ENCODE assay signal across 25 mouse cellular contexts in genomic region chr2:154869954-154870641, GRCm38 (mm10). TPM values are rescaled to one million over a fixed set of nuclear protein-coding genes. Genes with fewer than 3 reads are reported as not detected.
DNase-seq lines count a peak whose midpoint lies in the region; ATAC-seq and TF ChIP-seq lines count a peak whose summit lies in the region.
"Had no signal": no experiment of that assay in that cellular context is flagged by ENCODE, and none has a peak within 500 bp of the region (broad histone marks: within the 10 kb centered on the region; RNA-seq: fewer than 3 reads in every experiment).

No protein-coding gene starts in this region.

- no peak overlapping the region for H3K4me3 ChIP-seq in gastrocnemius, adult 2 months
- H3K4me3 ChIP-seq in MEL (ENCODE audit: control insufficient read depth in 1 of 2, insufficient read depth in 1 of 2, low read depth in 2 of 2, low read length in 2 of 2): no peak overlapping the region
- no peak overlapping the region for H3K4me3 ChIP-seq in embryonic fibroblast, embryonic 13.5 days (ENCODE audit: insufficient read depth, low read length)
- no peak overlapping the region for H3K4me3 ChIP-seq in hindbrain, postnatal 0 days (ENCODE audit: low read length)
- H3K4me3 ChIP-seq: embryonic facial prominence, embryonic 13.5 days; embryonic facial prominence, embryonic 15.5 days; forebrain, embryonic 13.5 days; forebrain, embryonic 15.5 days had no signal

- no peaks in the 10 kb centered on the region for H3K27me3 ChIP-seq in MEL (ENCODE audit: control insufficient read depth in 1 of 2, insufficient read depth in 2 of 2, low read length in 2 of 2)
- no peaks in the 10 kb centered on the region for H3K27me3 ChIP-seq in hindbrain, postnatal 0 days (ENCODE audit: insufficient read depth, low read length)
- H3K27me3 ChIP-seq: embryonic facial prominence, embryonic 13.5 days; embryonic facial prominence, embryonic 15.5 days; forebrain, embryonic 13.5 days; forebrain, embryonic 15.5 days had no signal

- TF ChIP-seq RAD21 in MEL (IDR thresholded peaks at IDR 0.05; ENCODE audit: low read depth, low read length): no peak

- TF ChIP-seq EP300 in MEL (IDR thresholded peaks at IDR 0.05; ENCODE audit: low read depth in 1 of 2, low read length in 2 of 2): no peak

- no peak for ATAC-seq in hindbrain, postnatal 0 days
- ATAC-seq: activated CD4-positive, CD25-positive, alpha-beta regulatory T cell, adult 4 months; CD4-positive, CD25-positive, alpha-beta regulatory T cell, adult 4 months; forebrain, embryonic 13.5 days; forebrain, embryonic 15.5 days; forebrain, postnatal 0 days had no signal

- peak overlapping the region; percentile 38 for H3K27ac ChIP-seq in gastrocnemius, adult 2 months
- no peak overlapping the region for H3K27ac ChIP-seq in MEL (ENCODE audit: control insufficient read depth, low read depth, low read length)
- peak overlapping the region; percentile 45; the same call in 1 of the 2 replicates for H3K27ac ChIP-seq in embryonic fibroblast, embryonic 13.5 days (ENCODE audit: insufficient read depth, low read length)
- H3K27ac ChIP-seq in hindbrain, postnatal 0 days: no peak overlapping the region
- H3K27ac ChIP-seq: embryonic facial prominence, embryonic 13.5 days; embryonic facial prominence, embryonic 15.5 days; forebrain, embryonic 13.5 days; forebrain, embryonic 15.5 days had no signal

- no peaks in the 10 kb centered on the region for H3K79me2 ChIP-seq in MEL (ENCODE audit: control insufficient read depth, insufficient read depth, low read length, poor library complexity)

- no peak for DNase-seq in gastrocnemius, adult 2 months
- no peak for DNase-seq in gastrocnemius, adult 18-20 months (ENCODE audit: low spot score)
- DNase-seq in MEL (ENCODE audit: low read depth, low spot score): peak; percentile 38
- DNase-seq in hindbrain, postnatal 0 days (ENCODE audit: low spot score): no peak
- no peak for DNase-seq in testis, postnatal 14 days (ENCODE audit: low spot score)
- DNase-seq in adrenal gland, postnatal 36 days: no peak
- DNase-seq: adrenal gland, adult 8-10 months; adrenal gland, postnatal 14 days; B cell, adult 2 months; cerebellum, adult 11 months; cerebellum, adult 18-20 months; cerebellum, adult 8-10 months; cerebellum, adult 9-11 months; cerebellum, postnatal 14 days; cerebellum, postnatal 36 days; embryo, embryonic 11 days; forebrain, postnatal 0 days had no signal

- no peaks in the 10 kb centered on the region for H3K4me1 ChIP-seq in MEL (ENCODE audit: control insufficient read depth in 1 of 2, insufficient read depth in 2 of 2, low read length in 2 of 2)
- no peaks in the 10 kb centered on the region for H3K4me1 ChIP-seq in embryonic fibroblast, embryonic 13.5 days (ENCODE audit: control insufficient read depth, insufficient read depth, low read length)
- no peaks in the 10 kb centered on the region for H3K4me1 ChIP-seq in hindbrain, postnatal 0 days (ENCODE audit: insufficient read depth, low read length)
- H3K4me1 ChIP-seq: embryonic facial prominence, embryonic 13.5 days; embryonic facial prominence, embryonic 15.5 days; forebrain, embryonic 13.5 days; forebrain, embryonic 15.5 days had no signal

- peaks cover 0 to 29% of the 10 kb centered on the region in 2 experiments; a peak in 2 of 4 replicates for H3K36me3 ChIP-seq in MEL (ENCODE audit: control insufficient read depth in 1 of 2, insufficient read depth in 2 of 2, low read length in 2 of 2)
- peaks cover 54% of the 10 kb centered on the region for H3K36me3 ChIP-seq in hindbrain, postnatal 0 days (ENCODE audit: insufficient read depth, low read length)

- no peak overlapping the region for H3K9ac ChIP-seq in MEL (ENCODE audit: control insufficient read depth, low read depth, low read length, poor library complexity, severe bottlenecking)
- no peak overlapping the region for H3K9ac ChIP-seq in hindbrain, postnatal 0 days (replicated peaks; ENCODE audit: low read length)
- H3K9ac ChIP-seq: embryonic facial prominence, embryonic 13.5 days; embryonic facial prominence, embryonic 15.5 days; forebrain, embryonic 13.5 days; forebrain, embryonic 15.5 days; forebrain, postnatal 0 days had no signal

- H3K9me3 ChIP-seq in MEL (replicated peaks; ENCODE audit: insufficient read depth, low read length): no peaks in the 10 kb centered on the region
- no peaks in the 10 kb centered on the region for H3K9me3 ChIP-seq in hindbrain, postnatal 0 days (ENCODE audit: low read length)
- H3K9me3 ChIP-seq: embryonic facial prominence, embryonic 13.5 days; embryonic facial prominence, embryonic 15.5 days; forebrain, embryonic 13.5 days; forebrain, embryonic 15.5 days; G1E had no signal

- TF ChIP-seq CTCF in gastrocnemius, adult 2 months (IDR thresholded peaks at IDR 0.05): no peak
- TF ChIP-seq CTCF in MEL (IDR thresholded peaks at IDR 0.05 in 2 of 3, conservative IDR thresholded peaks at IDR 0.05 in 1 of 3; ENCODE audit: control insufficient read depth in 1 of 3, insufficient read depth in 1 of 3, low read depth in 2 of 3, low read length in 3 of 3, poor library complexity in 1 of 3, severe bottlenecking in 1 of 3): no peak
- TF ChIP-seq CTCF in embryonic fibroblast, embryonic 13.5 days (IDR thresholded peaks at IDR 0.05; ENCODE audit: borderline replicate concordance, insufficient read depth, low read length): no peak
- no peak for TF ChIP-seq CTCF in hindbrain, postnatal 0 days (IDR thresholded peaks at IDR 0.05; ENCODE audit: low read depth)

- no peak overlapping the region for H3K4me2 ChIP-seq in hindbrain, postnatal 0 days (ENCODE audit: low read depth, low read length)
- H3K4me2 ChIP-seq: embryonic facial prominence, embryonic 13.5 days; embryonic facial prominence, embryonic 15.5 days; forebrain, embryonic 13.5 days; forebrain, embryonic 15.5 days had no signal

- intact Hi-C loops in gastrocnemius, adult 2 months (cut with DNase I): no loop called here

- TF ChIP-seq POLR2A in MEL (IDR thresholded peaks at IDR 0.05; ENCODE audit: control insufficient read depth in 1 of 2, insufficient read depth in 1 of 2, low read depth in 1 of 2, low read length in 2 of 2, poor library complexity in 1 of 2): peak in 1 of 2 experiments; percentile 22; a peak in 1 of 4 replicates
- TF ChIP-seq POLR2A in embryonic fibroblast, embryonic 13.5 days (IDR thresholded peaks at IDR 0.05; ENCODE audit: low read depth, low read length): no peak

TF ChIP-seq in MEL, 35 proteins besides CTCF, POLR2A, EP300 and RAD21:
- TF ChIP-seq MAFK (IDR thresholded peaks at IDR 0.05; ENCODE audit: borderline replicate concordance, low read depth, low read length): no peak
- TF ChIP-seq MXI1 (IDR thresholded peaks at IDR 0.05; ENCODE audit: low read depth, low read length): no peak
- peak; percentile 97 for TF ChIP-seq POLR2AphosphoS2 (IDR thresholded peaks at IDR 0.05; ENCODE audit: low read length)
- TF ChIP-seq TCF12 (IDR thresholded peaks at IDR 0.05; ENCODE audit: low read depth, low read length): no peak
- no peak for TF ChIP-seq MYB (IDR thresholded peaks at IDR 0.05; ENCODE audit: low read depth, low read length)
- no peak for TF ChIP-seq GATA1 (IDR thresholded peaks at IDR 0.05; ENCODE audit: low read depth, low read length)
- no peak; the same call in 1 of the 2 replicates for TF ChIP-seq SMC3 (IDR thresholded peaks at IDR 0.05; ENCODE audit: low read depth, low read length)
- no peak for TF ChIP-seq E2F4 (IDR thresholded peaks at IDR 0.05; ENCODE audit: borderline replicate concordance, low read depth, low read length)
- TF ChIP-seq MAZ (IDR thresholded peaks at IDR 0.05; ENCODE audit: low read depth, low read length): no peak
- TF ChIP-seq ZMIZ1 (IDR thresholded peaks at IDR 0.05; ENCODE audit: low read depth, low read length): peak; percentile 84; the same call in 1 of the 2 replicates
- no peak for TF ChIP-seq USF2 (IDR thresholded peaks at IDR 0.05; ENCODE audit: borderline replicate concordance in 1 of 2, insufficient read depth in 1 of 2, low read depth in 1 of 2, low read length in 2 of 2)
- TF ChIP-seq CHD1 (IDR thresholded peaks at IDR 0.05; ENCODE audit: low read depth, low read length): no peak

RNA-seq across cellular contexts. Expression of gene Eif2s2, which starts 22.6 kb away (rescaled TPM):
- 100 to 1,000 TPM; 125 TPM for total RNA-seq in gastrocnemius, adult 2 months (2021)
- total RNA-seq in gastrocnemius, adult 18-20 months (2021): 100 to 1,000 TPM; 119 to 131 TPM
- total RNA-seq in MEL (2012; rRNA removed): 105 and 133 TPM in 2 replicates
- polyA plus RNA-seq in MEL (2012; ENCODE audit: insufficient read depth in 1 of 2, insufficient read length in 2 of 2, low read depth in 1 of 2, low replicate concordance in 2 of 2, missing spikeins in 1 of 2): 100 to 1,000 TPM; 172 to 274 TPM
- 188 and 219 TPM in 2 replicates for polyA plus RNA-seq in embryonic fibroblast, embryonic 13.5 days (2011; ENCODE audit: insufficient read length, low read depth, missing spikeins)
- 30.4 and 32.6 TPM in 2 replicates for total RNA-seq in hindbrain, postnatal 0 days (2014; rRNA removed)
- 92.9 and 106 TPM in 2 replicates for polyA plus RNA-seq in hindbrain, postnatal 0 days (2015; fragmentation: Nextera tagmentation; extraction: Ambion mirVana)
- 100 to 1,000 TPM; 129 to 170 TPM for total RNA-seq in adrenal gland, postnatal 36 days (2021)

Comparison
In these comparisons a context has a peak if more than half of its experiments do, and no peak if none do; other contexts are left out.
1. H3K27ac ChIP-seq: peak in gastrocnemius, adult 2 months (single experiment) and embryonic fibroblast, embryonic 13.5 days (single experiment); none in MEL (single experiment) and hindbrain, postnatal 0 days (single experiment).